Mouse (Mus musculus): ENCODE results near the gene Rps10.
A peak's percentile ranks its signal among the peaks of the same experiment; 100 is the strongest.
"Not testable (repeated sequence)": the region's sequence is repeated elsewhere in the genome, so short reads cannot be mapped to it uniquely, and the experiment has no call there.

Rps10 gene

GRCm38 (mm10) chr17:27643101-27643500, 6.6 kb upstream of the Rps10 start:
- peak; percentile 35 for DNase-seq

- peak; percentile 54 for DNase-seq
These were observed 6.1 kb upstream of the Rps10 start for GRCm38 (mm10) chr17:27642491-27643062.

- not testable (repeated sequence) for DNase-seq
These were observed 3.4 kb upstream of the Rps10 start for GRCm38 (mm10) chr17:27639851-27640250.

GRCm38 (mm10) chr17:27638921-27639332, 2.5 kb upstream of the Rps10 start:
- no peak for DNase-seq

- no peak for DNase-seq
These were observed 864 bp upstream of the Rps10 start for GRCm38 (mm10) chr17:27637333-27637732.

GRCm38 (mm10) chr17:27635575-27635903, 930 bp downstream of the Rps10 start:
- not testable (repeated sequence) for DNase-seq

- peak; percentile 92 for DNase-seq
These were observed 1.4 kb downstream of the Rps10 start, which contains the start of gene RPS10-NUDT3 for GRCm38 (mm10) chr17:27634871-27635574. RPS10-NUDT3 (minus strand) TSS chr17:27635222.

GRCm38 (mm10) chr17:27629249-27630020, 7.0 kb downstream of the Rps10 start:
- peak; percentile 88 for DNase-seq

- DNase-seq = no peak
These were observed 8.1 kb downstream of the Rps10 start for GRCm38 (mm10) chr17:27628376-27628775.

GRCm38 (mm10) chr17:27627451-27627850, 9.0 kb downstream of the Rps10 start:
- DNase-seq = no peak

GRCm38 (mm10) chr17:27626681-27627080, 9.8 kb downstream of the Rps10 start:
- DNase-seq = no peak

- no peak for DNase-seq
These were observed 10.8 kb downstream of the Rps10 start for GRCm38 (mm10) chr17:27625455-27626251.

- DNase-seq = peak; percentile 92
These were observed 12.8 kb downstream of the Rps10 start, which contains the start of gene Nudt3 for GRCm38 (mm10) chr17:27623360-27624326. Nudt3 (minus strand) TSS chr17:27623495.

GRCm38 (mm10) chr17:27622611-27623359, 13.7 kb downstream of the Rps10 start:
- peak; percentile 43 for DNase-seq

GRCm38 (mm10) chr17:27621705-27622531, 14.6 kb downstream of the Rps10 start:
- DNase-seq = no peak

- DNase-seq = no peak
These were observed 15.3 kb downstream of the Rps10 start for GRCm38 (mm10) chr17:27621161-27621560.

- DNase-seq = no peak
These were observed 21.1 kb downstream of the Rps10 start for GRCm38 (mm10) chr17:27615388-27615787.

- DNase-seq = no peak
These were observed 23.5 kb downstream of the Rps10 start for GRCm38 (mm10) chr17:27613016-27613415.

- no peak for DNase-seq
These were observed 24.5 kb downstream of the Rps10 start for GRCm38 (mm10) chr17:27611994-27612393.

GRCm38 (mm10) chr17:27611519-27611884, 25.0 kb downstream of the Rps10 start:
- DNase-seq = no peak

Data from lung, postnatal 10 days (tissue).